Mouse (Mus musculus) MEL (cell line): ENCODE data around the gene Matn1. TPM values are rescaled to one million over a fixed set of nuclear protein-coding genes. Genes with fewer than 3 reads are reported as not detected.

Source experiments
- DNase-seq: peaks from one replicate; pipeline ENCODE4 v3.0.0; 2011; ENCODE audit warnings: low read depth, low spot score
- H3K27ac ChIP-seq: 2 replicates; pipeline ENCODE4 v1.5.1; 2012; ENCODE audit warnings: low read depth, mild to moderate bottlenecking, control low read depth, low read length, moderate library complexity; ENCODE audit not compliant: control insufficient read depth
- H3K27me3 ChIP-seq, 2 experiments: fragments of 150-350 bp in 1 of 2; sonication (generic) in 1 of 2; 2 replicates each; pipeline ENCODE4 v1.6.1; 2012; ENCODE audit warnings: low read length in 2 of 2, mild to moderate bottlenecking in 2 of 2, improper control_type of control experiment in 1 of 2, moderate library complexity in 1 of 2; ENCODE audit not compliant: insufficient read depth in 2 of 2, control insufficient read depth in 1 of 2
- H3K36me3 ChIP-seq, 2 experiments: 2 replicates each; pipeline ENCODE4 v1.6.1; 2012 to 2014; ENCODE audit warnings: low read length in 2 of 2, improper control_type of control experiment in 1 of 2, inconsistent platforms in 1 of 2, mild to moderate bottlenecking in 1 of 2; ENCODE audit not compliant: insufficient read depth in 2 of 2, control insufficient read depth in 1 of 2
- H3K4me1 ChIP-seq, 2 experiments: fragments of 150-350 bp in 1 of 2; sonication (generic) in 1 of 2; 2 replicates each; pipeline ENCODE4 v1.6.1; 2012; ENCODE audit warnings: low read length in 2 of 2, improper control_type of control experiment in 1 of 2, mild to moderate bottlenecking in 1 of 2; ENCODE audit not compliant: insufficient read depth in 2 of 2, control insufficient read depth in 1 of 2
- H3K4me3 ChIP-seq, 2 experiments: fragments of 150-350 bp in 1 of 2; sonication (generic) in 1 of 2; 2 replicates each; pipeline ENCODE4 v1.5.1; 2012; ENCODE audit warnings: low read depth in 2 of 2, low read length in 2 of 2, mild to moderate bottlenecking in 2 of 2, moderate library complexity in 2 of 2, control low read depth in 1 of 2, improper control_type of control experiment in 1 of 2; ENCODE audit not compliant: control insufficient read depth in 1 of 2, insufficient read depth in 1 of 2
- H3K79me2 ChIP-seq: 2 replicates; pipeline ENCODE4 v1.6.1; 2012; ENCODE audit warnings: mild to moderate bottlenecking, low read length, moderate library complexity; ENCODE audit not compliant: control insufficient read depth, poor library complexity, insufficient read depth
- H3K9ac ChIP-seq: 2 replicates; pipeline ENCODE4 v1.6.1; 2012; ENCODE audit warnings: low read depth, mild to moderate bottlenecking, control low read depth, low read length, moderate library complexity; ENCODE audit not compliant: control insufficient read depth, poor library complexity, severe bottlenecking
- H3K9me3 ChIP-seq: fragments of 150-350 bp; sonication (generic); replicated peaks from 2 replicates; pipeline ENCODE4 v1.6.1; 2012; ENCODE audit warnings: mild to moderate bottlenecking, low read length, improper control_type of control experiment, moderate library complexity; ENCODE audit not compliant: insufficient read depth
- CHD1 ChIP-seq: IDR thresholded peaks from 2 replicates; pipeline ENCODE4 v1.6.1; 2012; ENCODE audit warnings: low read depth, mild to moderate bottlenecking, inconsistent platforms, low read length, improper control_type of control experiment
- EP300 ChIP-seq, 2 experiments: IDR thresholded peaks; 2 replicates each; pipeline ENCODE4 v1.6.1; 2011; ENCODE audit warnings: improper control_type of control experiment in 2 of 2, low read length in 2 of 2, low read depth in 1 of 2, mild to moderate bottlenecking in 1 of 2
- GATA1 ChIP-seq: IDR thresholded peaks from 2 replicates; pipeline ENCODE4 v1.6.1; 2011; ENCODE audit warnings: low read depth, low read length, improper control_type of control experiment
- JUND ChIP-seq: IDR thresholded peaks from 2 replicates; pipeline ENCODE4 v1.6.1; 2011; ENCODE audit warnings: low read depth, mild to moderate bottlenecking, improper control_type of control experiment, low read length
- MAZ ChIP-seq: IDR thresholded peaks from 2 replicates; pipeline ENCODE4 v1.6.1; 2012; ENCODE audit warnings: low read depth, mild to moderate bottlenecking, inconsistent platforms, low read length, improper control_type of control experiment
- MEF2A ChIP-seq: IDR thresholded peaks from 2 replicates; pipeline ENCODE4 v1.6.1; 2014; ENCODE audit warnings: low read depth, mild to moderate bottlenecking, inconsistent platforms, low read length, improper control_type of control experiment; ENCODE audit not compliant: poor library complexity, insufficient replicate concordance, severe bottlenecking; ENCODE audit errors: extremely low read depth
- MXI1 ChIP-seq: IDR thresholded peaks from 2 replicates; pipeline ENCODE4 v1.6.1; 2011; ENCODE audit warnings: mild to moderate bottlenecking, low read depth, low read length, improper control_type of control experiment
- NELFE ChIP-seq: IDR thresholded peaks from 2 replicates; pipeline ENCODE4 v1.6.1; 2011; ENCODE audit warnings: low read depth, low read length, improper control_type of control experiment
- RAD21 ChIP-seq: IDR thresholded peaks from 2 replicates; pipeline ENCODE4 v1.6.1; 2011; ENCODE audit warnings: mild to moderate bottlenecking, low read depth, low read length, improper control_type of control experiment
- RCOR1 ChIP-seq: IDR thresholded peaks from 2 replicates; pipeline ENCODE4 v1.6.1; 2012; ENCODE audit warnings: low read depth, mild to moderate bottlenecking, inconsistent platforms, low read length, improper control_type of control experiment
- SIN3A ChIP-seq: IDR thresholded peaks from 2 replicates; pipeline ENCODE4 v1.6.1; 2012; ENCODE audit warnings: low read length, improper control_type of control experiment, inconsistent platforms
- SMC3 ChIP-seq: IDR thresholded peaks from 2 replicates; pipeline ENCODE4 v1.6.1; 2011; ENCODE audit warnings: low read depth, low read length, improper control_type of control experiment
- TAL1 ChIP-seq: IDR thresholded peaks from 2 replicates; pipeline ENCODE4 v1.6.1; 2012; ENCODE audit warnings: mild to moderate bottlenecking, inconsistent platforms, low read length, moderate library complexity, mixed read lengths
- TBP ChIP-seq: IDR thresholded peaks from 2 replicates; pipeline ENCODE4 v1.8.0; 2011; ENCODE audit warnings: low read depth, low read length, improper control_type of control experiment
- USF1 ChIP-seq: IDR thresholded peaks from 2 replicates; pipeline ENCODE4 v1.6.1; 2014; ENCODE audit warnings: low read depth, mild to moderate bottlenecking, inconsistent platforms, low read length, improper control_type of control experiment, moderate library complexity
- ZC3H11A ChIP-seq: IDR thresholded peaks from 2 replicates; pipeline ENCODE4 v1.6.1; 2012; ENCODE audit warnings: low read depth, mild to moderate bottlenecking, inconsistent platforms, low read length, improper control_type of control experiment
- ZKSCAN1 ChIP-seq: IDR thresholded peaks from 2 replicates; pipeline ENCODE4 v1.6.1; 2012; ENCODE audit warnings: low read depth, mild to moderate bottlenecking, inconsistent platforms, low read length, improper control_type of control experiment, moderate library complexity
- ZMIZ1 ChIP-seq: IDR thresholded peaks from 2 replicates; pipeline ENCODE4 v1.6.1; 2012; ENCODE audit warnings: low read depth, mild to moderate bottlenecking, inconsistent platforms, low read length, improper control_type of control experiment, moderate library complexity
- ZNF384 ChIP-seq: IDR thresholded peaks from 2 replicates; pipeline ENCODE4 v1.6.1; 2012; ENCODE audit warnings: low read depth, mild to moderate bottlenecking, inconsistent platforms, low read length, improper control_type of control experiment
- polyA plus RNA-seq, 2 experiments: library from polyadenylated mRNA; stranded (reverse) in 1 of 2; unstranded in 1 of 2; fragments of >175 nt in 1 of 2; fragments of >200 nt in 1 of 2; gene quantifications; 2 replicates each; pipeline versions ENCODE4 v1.2.1 to v1.2.4; 2012; ENCODE audit warnings: low replicate concordance in 2 of 2, low read depth in 1 of 2; ENCODE audit not compliant: insufficient read length in 2 of 2, insufficient read depth in 1 of 2, missing spikeins in 1 of 2
- total RNA-seq: library from RNA; depleted of rRNA; stranded (reverse); fragments of 300-350 nt; gene quantifications from 2 replicates; pipeline ENCODE4 v1.2.3, GENCODE M21; 2012

Gene Matn1
- total and polyA plus RNA-seq, 3 experiments: not detected

DNA sequence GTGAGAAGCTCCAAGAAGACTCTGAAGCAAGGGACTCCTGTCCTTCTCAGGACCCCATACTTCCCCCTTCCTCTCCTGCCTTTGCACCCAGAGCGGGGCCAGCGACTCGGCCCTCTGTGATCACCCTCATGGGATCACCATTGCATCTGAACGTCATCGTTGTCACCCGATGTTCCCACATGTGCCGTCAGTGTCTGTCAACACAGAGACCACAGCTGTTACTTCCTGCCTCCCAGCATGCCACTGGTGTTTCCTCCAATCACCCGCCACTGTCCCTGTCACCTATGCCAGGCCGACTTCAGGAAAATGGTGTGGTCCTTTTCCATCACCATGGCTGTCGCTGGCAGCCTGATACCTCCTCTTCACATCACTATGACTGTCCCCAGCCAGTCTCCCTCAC lies 22.2 kb upstream of the Matn1 start:
- DNase-seq: no peak
- peaks cover 13 to 38% of the 10 kb centered on the region in 2 experiments for H3K4me1 ChIP-seq
- no peaks in the 10 kb centered on the region for H3K9me3 ChIP-seq
- H3K27ac ChIP-seq: peak overlapping the region; percentile 11; the same call in 1 of the 2 replicates
- H3K9ac ChIP-seq: no peak overlapping the region
- H3K36me3 ChIP-seq: peaks cover 0 to 43% of the 10 kb centered on the region in 2 experiments; a peak in 3 of 4 replicates
- peaks cover 25% of the 10 kb centered on the region for H3K79me2 ChIP-seq
- no peak overlapping the region for H3K4me3 ChIP-seq
- TF ChIP-seq USF1 (no peak), RAD21 (no peak), GATA1 (no peak), JUND (no peak), ZKSCAN1 (no peak), ZNF384 (no peak), TBP (no peak), CHD1 (no peak), MEF2A (no peak), SMC3 (no peak), RCOR1 (no peak), MAZ (no peak), MXI1 (no peak), NELFE (no peak), EP300 (IDR thresholded peaks at IDR 0.05; ENCODE audit: low read depth in 1 of 2, low read length in 2 of 2) (no peak), SIN3A (no peak), ZMIZ1 (no peak)
- H3K27me3 ChIP-seq: no peaks in the 10 kb centered on the region

DNA sequence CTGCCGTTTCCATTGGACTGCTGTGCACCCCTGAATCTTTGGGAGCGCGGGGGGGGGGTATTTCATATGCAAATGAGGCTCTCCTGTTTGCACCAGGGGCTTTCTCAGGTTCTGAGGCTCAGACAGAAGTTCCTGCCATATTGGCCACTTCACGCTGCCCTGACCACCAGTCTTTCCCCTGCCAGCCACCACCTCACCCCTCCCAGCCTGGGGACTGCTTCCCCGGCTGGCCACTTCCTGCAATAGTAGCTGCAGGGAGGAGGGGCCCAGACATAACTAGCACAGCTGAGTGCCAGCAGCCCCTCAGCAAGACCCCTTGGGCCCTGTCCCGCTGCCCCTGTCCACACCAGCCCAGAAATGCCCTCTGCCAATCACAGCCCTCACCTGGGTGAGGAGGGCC lies 17.9 kb upstream of the Matn1 start:
- no peak for DNase-seq
- peaks cover 4% of the 10 kb centered on the region; the same call in 1 of the 2 replicates for H3K79me2 ChIP-seq
- H3K27me3 ChIP-seq: no peaks in the 10 kb centered on the region
- H3K9ac ChIP-seq: no peak overlapping the region
- H3K9me3 ChIP-seq: no peaks in the 10 kb centered on the region
- TF ChIP-seq ZC3H11A (no peak), TAL1 (no peak), RCOR1 (no peak), RAD21 (no peak)
- no peak overlapping the region for H3K4me3 ChIP-seq
- peaks cover under 1 to 8% of the 10 kb centered on the region in 2 experiments for H3K36me3 ChIP-seq
- peaks cover 0 to 2% of the 10 kb centered on the region in 2 experiments; a peak in 2 of 4 replicates for H3K4me1 ChIP-seq
- H3K27ac ChIP-seq: no peak overlapping the region
